Mouse (Mus musculus) C2C12 (cell line): ENCODE measurements at regions not wholly inside any gene's neighbourhood (a gene's known extent, or its start where the extent isn't known, plus 50 kb on each side); places are given as distances from the start of the nearest gene placed in this dataset.

Experiments used
- CTCF ChIP-seq: IDR thresholded peaks from one replicate; pipeline ENCODE4 v1.5.1; 2011; ENCODE audit not compliant: control insufficient read depth, insufficient read depth, insufficient read length
- USF1 ChIP-seq: IDR thresholded peaks from one replicate; pipeline ENCODE4 v1.6.1; 2011; ENCODE audit warnings: low read depth, mild to moderate bottlenecking, control low read depth, moderate library complexity

GRCm38 (mm10) chr13:31408439-31409122 lies 147.4 kb upstream of the Foxq1 start:
- TF ChIP-seq CTCF (no peak), USF1 (no peak)
